Mouse (Mus musculus) ovary, postnatal 14 days (tissue): ENCODE results near the gene Rnf43.

Experiments
- DNase-seq: peaks from one replicate; pipeline ENCODE4 v3.0.0; 2022; ENCODE audit warnings: low spot score

Rnf43 gene

DNA sequence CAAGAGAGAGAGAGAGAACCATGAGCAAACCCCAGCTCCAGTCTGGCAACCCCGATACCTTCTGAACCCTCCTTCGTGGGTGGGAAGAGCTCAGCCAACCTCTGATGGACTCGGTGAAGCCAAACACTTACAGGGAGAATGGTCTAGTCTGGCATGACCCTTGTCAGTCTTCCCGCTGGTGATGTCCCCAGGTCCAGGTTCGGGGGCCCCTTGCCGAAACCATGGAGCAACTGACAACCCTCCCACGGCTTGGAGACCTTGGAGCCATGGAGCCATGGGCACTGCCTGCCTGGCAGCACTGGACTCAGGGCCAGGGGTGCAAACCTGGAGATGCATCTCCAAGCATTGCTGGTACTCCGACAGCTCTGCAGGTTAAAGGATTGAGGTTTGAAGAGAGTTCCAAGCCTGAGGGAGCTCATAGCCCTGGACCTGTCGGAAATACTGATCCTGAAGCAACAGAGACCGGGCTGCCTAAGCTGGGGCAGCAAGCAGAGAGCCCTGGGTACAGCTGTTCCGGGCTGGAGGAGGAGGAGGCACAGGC is 98.7 kb downstream of the Rnf43 start:
- DNase-seq = no peak

DNA sequence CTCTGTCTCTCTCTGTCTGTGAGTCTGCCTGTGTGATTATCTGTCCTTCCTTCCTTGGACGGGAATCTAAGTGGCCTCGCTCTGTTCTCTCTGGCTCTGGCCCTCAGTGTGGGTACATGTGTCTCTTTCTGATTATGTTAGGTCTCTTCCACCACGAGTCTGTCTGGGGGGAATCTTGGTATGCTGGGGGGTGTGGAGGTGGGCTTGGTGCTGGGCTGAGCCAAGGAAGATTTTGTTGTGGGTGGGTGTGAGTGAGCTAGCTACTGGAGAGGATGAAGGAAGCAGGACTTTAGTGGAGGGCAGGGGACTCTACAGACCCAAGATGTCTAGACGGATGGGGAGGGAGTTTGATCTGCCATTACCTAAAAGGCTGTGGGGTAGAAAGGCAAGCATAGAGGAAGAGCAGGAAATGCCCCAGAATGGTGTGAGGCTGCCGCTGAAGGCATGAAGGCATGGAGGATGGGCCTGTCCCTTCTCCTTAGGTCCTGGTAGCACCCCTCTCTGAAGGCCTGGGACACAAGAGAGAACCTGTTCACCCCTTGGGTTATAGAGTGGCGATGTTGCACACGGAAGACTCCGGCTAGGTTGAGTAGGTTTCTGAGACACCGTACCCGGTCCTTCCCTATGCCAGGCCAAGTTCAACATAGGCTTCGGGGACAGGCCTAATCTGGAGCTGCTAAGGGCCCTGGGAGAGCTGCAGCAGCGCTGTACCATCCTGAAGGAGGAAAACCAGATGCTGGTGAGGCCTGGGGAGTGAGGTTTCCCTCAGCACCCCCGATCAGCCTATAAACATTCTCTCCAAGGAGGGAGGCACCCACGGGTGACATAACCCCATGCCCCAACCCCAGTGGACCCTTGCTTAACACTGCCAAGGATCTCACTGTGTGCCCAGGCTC is 99.5 kb downstream of the Rnf43 start:
- no peak for DNase-seq

GRCm38 (mm10) chr11:87762702-87763385 is 100.3 kb downstream of the Rnf43 start:
- no peak for DNase-seq

GRCm38 (mm10) chr11:87763511-87763987 is 101.0 kb downstream of the Rnf43 start:
- DNase-seq = no peak

- no peak for DNase-seq
Measured at GRCm38 (mm10) chr11:87763988-87764876, 101.7 kb downstream of the Rnf43 start.

DNA sequence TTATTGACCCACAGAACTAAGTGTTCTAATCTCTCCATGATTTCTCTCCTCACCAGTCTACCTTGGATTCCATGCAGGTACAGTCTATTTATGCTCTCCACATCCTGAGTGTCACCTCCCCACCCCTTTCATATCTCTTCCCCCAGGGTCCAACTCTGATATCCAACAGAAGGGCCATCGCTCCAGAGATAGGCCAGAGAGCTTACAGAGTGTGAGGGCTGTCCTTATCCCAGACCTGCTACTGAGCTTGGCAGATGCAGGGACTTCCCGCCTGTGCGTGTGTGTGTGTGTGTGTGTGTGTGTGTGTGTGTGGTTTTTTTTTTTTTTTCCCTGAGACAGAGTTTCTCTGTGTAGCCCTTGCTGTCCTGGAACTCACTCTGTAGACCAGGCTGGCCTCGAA is 106.2 kb downstream of the Rnf43 start:
- DNase-seq = no peak

DNA sequence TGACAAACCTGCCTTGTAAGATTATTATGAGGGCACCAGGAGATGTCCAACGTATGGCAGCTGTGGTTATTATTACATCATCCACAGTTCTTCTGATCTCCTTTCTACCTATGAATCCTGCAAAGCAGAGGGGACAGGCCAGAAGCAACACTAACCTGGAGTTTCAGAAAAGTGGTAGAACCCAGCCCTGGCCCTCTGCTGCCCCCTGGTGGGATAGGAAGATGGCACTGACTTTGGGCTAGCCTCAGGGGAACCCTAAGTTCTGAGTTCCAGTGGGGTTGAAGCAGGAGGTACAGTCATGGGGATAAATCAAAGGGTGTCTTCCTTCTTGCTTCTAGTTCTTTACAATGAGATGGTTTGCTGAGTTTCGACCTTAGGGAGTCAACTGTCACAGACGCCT is 108.5 kb downstream of the Rnf43 start:
- peak; percentile 69 for DNase-seq

- no peak for DNase-seq
Measured at GRCm38 (mm10) chr11:87772354-87772753, 109.8 kb downstream of the Rnf43 start.

GRCm38 (mm10) chr11:87778100-87778765 is 115.7 kb downstream of the Rnf43 start:
- peak; percentile 60 for DNase-seq

GRCm38 (mm10) chr11:87778915-87779314 is 116.4 kb downstream of the Rnf43 start:
- DNase-seq = no peak

- DNase-seq = no peak
Measured at GRCm38 (mm10) chr11:87779392-87779791, 116.9 kb downstream of the Rnf43 start.

GRCm38 (mm10) chr11:87780130-87780529 is 117.6 kb downstream of the Rnf43 start:
- no peak for DNase-seq
